In genomic region chr5:105620505-105621116, GRCm38 (mm10) we compare ENCODE assay signal across 10 mouse cellular contexts.
DNase-seq lines count a peak whose midpoint lies in the region; ATAC-seq and TF ChIP-seq lines count a peak whose summit lies in the region.
"Had no signal": no experiment of that assay in that cellular context is flagged by ENCODE, and none has a peak within 500 bp of the region (broad histone marks: within the 10 kb centered on the region; RNA-seq: fewer than 3 reads in every experiment).

No protein-coding gene starts in this region.

- peak overlapping the region; percentile 31; the same call in 1 of the 2 replicates for H3K27ac ChIP-seq in kidney, embryonic 14.5 days (ENCODE audit: low read depth, low read length)
- H3K27ac ChIP-seq: hindbrain, embryonic 15.5 days; neural tube, embryonic 12.5 days had no signal

- no peaks in the 10 kb centered on the region for H3K27me3 ChIP-seq in kidney, embryonic 14.5 days (ENCODE audit: control insufficient read depth, insufficient read depth, low read length)
- H3K27me3 ChIP-seq: hindbrain, embryonic 15.5 days; neural tube, embryonic 12.5 days had no signal

- 28% methylated on average over 6 of the region's 6 CpGs for WGBS in lung, adult 2 months
- 66% methylated on average over 6 of the region's 6 CpGs for WGBS in kidney, embryonic 14.5 days

- DNase-seq in lung, adult 18-20 months = peak; percentile 53 to 64
- no peak for DNase-seq in lung, adult 2 months
- DNase-seq in gastrocnemius, adult 8-10 months (ENCODE audit: low spot score in 2 of 2) = peak; percentile 54 to 60
- peak; percentile 72 for DNase-seq in lung, postnatal 14 days
- DNase-seq in T-cell, adult 2 months (ENCODE audit: low spot score) = no peak
- DNase-seq in thymus, postnatal 10 days (ENCODE audit: low spot score in 2 of 2) = no peak
- no peak for DNase-seq in spleen, adult 18-20 months

- no peak for TF ChIP-seq CTCF in lung, adult 2 months (IDR thresholded peaks at IDR 0.05; ENCODE audit: insufficient read depth, low read length)

- TF ChIP-seq POLR2A in lung, adult 2 months (IDR thresholded peaks at IDR 0.05; ENCODE audit: borderline replicate concordance, extremely low read depth, low read depth, low read length) = no peak

- no peak for ATAC-seq in kidney, embryonic 14.5 days (ENCODE audit: low FRiP score, low TSS enrichment)

- no peak overlapping the region for H3K4me2 ChIP-seq in kidney, embryonic 14.5 days (replicated peaks; ENCODE audit: low read depth, low read length)
- H3K4me2 ChIP-seq: hindbrain, embryonic 15.5 days; neural tube, embryonic 12.5 days had no signal

- no peak overlapping the region for H3K4me3 ChIP-seq in lung, adult 2 months (replicated peaks; ENCODE audit: extremely low read depth, low read depth, low read length)
- no peak overlapping the region for H3K4me3 ChIP-seq in kidney, embryonic 14.5 days (ENCODE audit: low read length)
- H3K4me3 ChIP-seq: hindbrain, embryonic 15.5 days; neural tube, embryonic 12.5 days had no signal

- no peaks in the 10 kb centered on the region for H3K9me3 ChIP-seq in kidney, embryonic 14.5 days (ENCODE audit: control insufficient read depth, low read length)
- H3K9me3 ChIP-seq: hindbrain, embryonic 15.5 days; neural tube, embryonic 12.5 days had no signal

- H3K36me3 ChIP-seq in kidney, embryonic 14.5 days (ENCODE audit: control insufficient read depth, insufficient read depth, low read length) = no peaks in the 10 kb centered on the region
- H3K36me3 ChIP-seq: hindbrain, embryonic 15.5 days; neural tube, embryonic 12.5 days had no signal

- H3K4me1 ChIP-seq in lung, adult 2 months (ENCODE audit: control insufficient read depth, insufficient read depth, low read length) = peaks cover 33% of the 10 kb centered on the region
- no peaks in the 10 kb centered on the region; the same call in 1 of the 2 replicates for H3K4me1 ChIP-seq in kidney, embryonic 14.5 days (ENCODE audit: control insufficient read depth, insufficient read depth, low read length)
- H3K4me1 ChIP-seq: hindbrain, embryonic 15.5 days; neural tube, embryonic 12.5 days had no signal

- no peak overlapping the region for H3K9ac ChIP-seq in kidney, embryonic 14.5 days (ENCODE audit: low read depth, low read length)
- H3K9ac ChIP-seq: hindbrain, embryonic 15.5 days; neural tube, embryonic 12.5 days had no signal

Comparison
In these comparisons a context has a peak if more than half of its experiments do, and no peak if none do; other contexts are left out.
1. DNase-seq: peak in lung, adult 18-20 months (2 of 2), gastrocnemius, adult 8-10 months (2 of 2) and lung, postnatal 14 days (single experiment); none in lung, adult 2 months (single experiment), T-cell, adult 2 months (single experiment), thymus, postnatal 10 days (0 of 2) and spleen, adult 18-20 months (0 of 2).